Mouse (Mus musculus): Measurements from ENCODE around the gene Uncx. TPM values are rescaled to one million over a fixed set of nuclear protein-coding genes. Genes with fewer than 3 reads are reported as not detected.

The Uncx gene
- total RNA-seq (2023; ENCODE audit: inconsistent age), result not detected in 4 replicates

DNA sequence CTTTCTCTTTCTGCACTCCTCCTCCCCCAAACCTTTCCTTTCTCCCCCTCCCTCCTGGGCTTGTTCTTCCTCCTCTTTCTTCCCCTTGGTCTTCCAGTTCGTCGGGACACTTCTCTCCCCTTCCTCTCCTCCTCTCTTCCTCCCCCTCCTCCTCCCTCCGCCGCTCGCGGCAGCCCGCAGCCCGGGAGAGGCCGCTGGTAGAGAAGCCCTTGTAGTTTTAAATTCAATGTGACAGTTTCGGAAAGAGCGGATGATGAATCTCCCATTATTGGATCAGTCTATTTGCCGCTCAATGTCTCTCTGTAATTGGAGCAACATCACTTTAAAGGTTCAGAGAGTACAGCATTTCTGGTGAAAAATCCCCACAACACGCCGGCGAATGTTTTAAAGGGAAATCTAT is at the start of gene Uncx:
Gene Uncx, plus strand, starts transcription at position 281 of the 400 bp plus-strand sequence.

Other genes with a start within 250 kb of the Uncx start
- 24.3 to 28.1 TPM (median 26.1 TPM) in 4 replicates for gene Adap1, start 217.9 kb upstream of the Uncx start, total RNA-seq (2023; ENCODE audit: inconsistent age)
- gene Cox19, start 192.1 kb upstream of the Uncx start, total RNA-seq (2023; ENCODE audit: inconsistent age), result 21.7 to 27.7 TPM (median 24.6 TPM) in 4 replicates
- gene Cyp2w1, start 190.9 kb upstream of the Uncx start, total RNA-seq (2023; ENCODE audit: inconsistent age), result not detected in 4 replicates
- gene Gpr146, start 165.8 kb upstream of the Uncx start, total RNA-seq (2023; ENCODE audit: inconsistent age), result 11.2 to 13.6 TPM (median 13.3 TPM) in 4 replicates
- gene C130050O18Rik, start 138.2 kb upstream of the Uncx start, total RNA-seq (2023; ENCODE audit: inconsistent age), result 0.32 to 0.69 TPM (median 0.37 TPM) in 4 replicates
- gene Gper1, start 120.3 kb upstream of the Uncx start, total RNA-seq (2023; ENCODE audit: inconsistent age), result not detected in 4 replicates
- gene 3110082I17Rik, start 83.0 kb upstream of the Uncx start, total RNA-seq (2023; ENCODE audit: inconsistent age), result 6.7 to 8.5 TPM (median 7.9 TPM) in 4 replicates
- 36.4 to 47.5 TPM (median 36.9 TPM) in 4 replicates for gene Zfand2a, start 58.9 kb upstream of the Uncx start, total RNA-seq (2023; ENCODE audit: inconsistent age)
- 0.15 TPM in 1 of 4 replicates, not detected in the others for gene Micall2, start 192.8 kb downstream of the Uncx start, total RNA-seq (2023; ENCODE audit: inconsistent age)
- gene Ints1, start 232.2 kb downstream of the Uncx start, total RNA-seq (2023; ENCODE audit: inconsistent age), result 109 to 134 TPM (median 115 TPM) in 4 replicates
- gene Mafk, start 248.0 kb downstream of the Uncx start, total RNA-seq (2023; ENCODE audit: inconsistent age), result 307 to 328 TPM (median 317 TPM) in 4 replicates

Data from B cell, adult (primary cell).